Mouse (Mus musculus) right cerebral cortex, postnatal 14 days (tissue): ENCODE results near the gene Ghitm.
"Not testable (repeated sequence)": the region's sequence is repeated elsewhere in the genome, so short reads cannot be mapped to it uniquely, and the experiment has no call there.

Source experiments
- DNase-seq: peaks from one replicate; pipeline ENCODE4 v3.0.0; 2022

Gene Ghitm

DNA sequence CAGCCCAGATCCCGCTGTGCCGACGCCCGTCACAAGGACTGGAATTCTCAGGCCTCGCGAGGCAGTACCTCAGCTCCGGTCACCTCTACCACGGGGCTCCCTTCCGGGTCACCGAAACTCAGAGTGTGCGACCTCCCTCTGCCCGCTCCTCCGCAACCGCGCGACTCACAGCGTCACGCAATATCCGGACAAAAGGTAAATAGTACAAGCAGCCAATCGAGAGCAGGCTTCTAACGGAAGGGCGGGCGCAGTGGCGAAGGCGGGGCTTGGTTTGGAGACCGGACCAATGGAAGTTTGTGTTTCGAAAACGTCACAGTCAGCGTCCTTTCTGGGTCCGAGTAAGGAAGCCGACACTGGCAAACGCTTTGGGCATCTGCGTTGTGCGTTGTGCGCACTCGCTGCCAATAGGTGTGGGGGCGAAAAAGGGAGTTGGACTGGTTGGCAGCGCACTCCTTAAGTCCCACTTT, at the start of gene Ghitm:
Gene Ghitm (minus strand): TSS at position 146 of the 467 bp plus-strand sequence.
- DNase-seq = peak; percentile 95

DNA sequence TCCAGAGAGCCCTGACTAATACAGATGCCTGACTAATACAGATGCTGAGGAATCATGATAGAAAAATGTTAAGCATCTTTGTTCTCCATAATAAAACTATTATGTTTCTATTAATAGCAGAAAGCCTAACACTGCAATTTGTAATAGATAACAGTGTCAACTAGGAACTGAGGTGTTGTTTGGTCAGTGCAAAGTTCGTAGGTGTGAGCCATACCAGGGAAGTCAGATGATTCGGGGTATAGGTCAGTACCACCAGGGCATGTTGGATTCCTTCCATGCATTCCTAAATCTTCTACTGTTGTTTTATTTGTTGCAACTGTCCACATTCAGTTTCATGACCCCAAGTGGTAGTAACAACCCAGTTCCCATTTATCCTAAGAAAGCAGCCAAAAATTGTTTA, 49.8 kb upstream of the Ghitm start:
- DNase-seq = no peak

- no peak for DNase-seq
Measured at GRCm38 (mm10) chr14:37174484-37174883, 39.4 kb upstream of the Ghitm start.

- DNase-seq = peak; percentile 17
Measured at GRCm38 (mm10) chr14:37165266-37165926, 30.3 kb upstream of the Ghitm start.

DNA sequence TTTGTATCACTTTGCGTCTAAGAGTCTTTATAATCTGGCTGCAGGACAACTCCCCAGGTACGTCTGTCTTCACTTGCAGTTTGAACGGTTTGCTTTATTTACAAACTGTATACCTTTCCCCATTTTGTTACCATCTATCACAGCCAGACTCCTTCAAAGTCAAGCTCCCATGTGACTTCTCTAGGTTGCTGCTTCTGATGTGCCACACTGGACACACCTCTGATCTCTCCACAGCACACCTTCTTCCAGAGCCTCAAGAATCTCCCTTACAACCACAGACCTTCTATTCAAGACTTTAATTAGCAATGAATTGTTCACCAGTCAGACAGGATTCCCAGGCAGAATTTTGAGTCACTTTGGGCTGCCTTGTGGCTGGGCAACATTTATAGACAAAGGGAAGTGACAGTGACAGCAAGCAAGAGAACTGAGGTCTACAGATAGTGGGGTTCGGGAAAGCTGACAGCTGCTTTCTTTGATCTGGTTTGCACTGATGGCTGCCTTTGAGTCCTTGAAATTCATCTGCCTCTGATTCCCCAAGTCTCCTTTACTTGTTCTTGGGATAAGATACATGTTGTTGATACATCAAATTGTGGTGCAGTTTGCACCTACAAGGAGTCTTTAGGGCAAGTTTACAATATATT, 29.4 kb upstream of the Ghitm start:
- no peak for DNase-seq

DNA sequence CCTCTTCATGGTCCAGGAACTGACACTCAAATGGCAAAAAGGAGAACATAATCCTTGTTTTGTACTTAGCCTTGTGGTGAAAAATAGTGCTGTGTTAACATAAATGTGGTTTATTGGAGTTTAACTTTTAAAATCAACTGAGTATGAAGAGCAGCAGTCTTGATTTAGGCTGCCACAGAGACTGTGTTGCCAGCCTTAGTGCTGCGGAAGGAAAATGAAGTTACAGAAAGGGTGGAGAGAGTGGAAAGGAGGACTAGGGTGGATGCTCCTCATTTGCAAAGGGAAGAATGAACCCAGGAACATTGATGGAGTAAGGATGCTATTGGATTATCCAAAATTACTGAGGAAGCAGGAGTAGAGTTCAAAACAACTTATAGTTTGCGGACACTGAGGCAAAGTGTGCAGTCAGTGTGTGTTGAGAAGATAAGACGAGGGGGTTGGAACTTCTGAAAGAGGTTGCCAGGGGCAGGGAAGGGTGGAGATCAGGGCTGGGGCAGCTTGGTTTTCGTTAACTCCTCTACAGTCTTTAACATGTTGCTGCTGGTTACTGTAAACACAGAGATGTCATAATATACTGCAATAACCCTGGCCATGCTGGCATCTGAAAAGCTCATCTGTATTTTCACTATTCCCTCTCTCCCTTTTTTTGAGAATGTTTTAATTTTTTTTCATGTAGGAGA, 28.3 kb upstream of the Ghitm start:
- no peak for DNase-seq

- no peak for DNase-seq
Measured at GRCm38 (mm10) chr14:37154391-37154790, 19.3 kb upstream of the Ghitm start.

DNA sequence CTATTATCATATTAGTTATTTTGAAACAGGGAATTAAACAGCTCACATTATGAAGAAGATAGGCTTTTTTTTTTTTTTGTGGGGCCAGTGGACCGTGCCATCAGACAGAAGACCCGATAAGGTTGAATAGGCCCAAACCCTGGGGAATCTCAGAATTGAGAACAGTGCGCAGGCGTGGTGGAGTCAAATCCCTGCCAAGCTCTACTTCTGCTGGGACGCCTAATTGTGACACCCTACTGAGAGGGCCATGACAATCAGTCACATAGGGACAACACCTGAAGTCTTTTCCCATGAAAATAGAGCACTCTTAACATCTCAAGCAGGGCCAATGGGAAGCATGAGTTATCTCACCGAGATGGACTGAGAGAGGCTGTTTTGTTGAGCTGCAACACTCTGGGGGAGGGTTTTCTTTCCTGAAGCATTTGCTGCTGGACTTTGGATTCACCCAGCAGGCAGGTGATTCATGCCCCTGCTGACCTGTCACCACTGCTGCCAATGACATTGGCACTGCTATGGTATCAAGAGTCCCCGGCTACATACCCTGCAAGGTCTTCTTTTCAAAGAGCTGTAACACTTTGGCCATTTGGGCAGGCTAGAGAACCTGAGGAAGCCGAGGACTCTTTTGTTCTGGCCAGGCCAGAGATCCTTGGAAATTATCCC, 4.1 kb upstream of the Ghitm start:
- no peak for DNase-seq

GRCm38 (mm10) chr14:37137596-37137995, 2.5 kb upstream of the Ghitm start:
- DNase-seq = not testable (repeated sequence)

GRCm38 (mm10) chr14:37136110-37136509, 1.0 kb upstream of the Ghitm start:
- DNase-seq = no peak

GRCm38 (mm10) chr14:37135671-37136070, 599 bp upstream of the Ghitm start:
- DNase-seq = no peak

GRCm38 (mm10) chr14:37134304-37135126, 557 bp downstream of the Ghitm start:
- no peak for DNase-seq

- DNase-seq = peak; percentile 55
Measured at GRCm38 (mm10) chr14:37127652-37128051, 7.4 kb downstream of the Ghitm start.

GRCm38 (mm10) chr14:37119233-37119632, 15.8 kb downstream of the Ghitm start:
- no peak for DNase-seq

DNA sequence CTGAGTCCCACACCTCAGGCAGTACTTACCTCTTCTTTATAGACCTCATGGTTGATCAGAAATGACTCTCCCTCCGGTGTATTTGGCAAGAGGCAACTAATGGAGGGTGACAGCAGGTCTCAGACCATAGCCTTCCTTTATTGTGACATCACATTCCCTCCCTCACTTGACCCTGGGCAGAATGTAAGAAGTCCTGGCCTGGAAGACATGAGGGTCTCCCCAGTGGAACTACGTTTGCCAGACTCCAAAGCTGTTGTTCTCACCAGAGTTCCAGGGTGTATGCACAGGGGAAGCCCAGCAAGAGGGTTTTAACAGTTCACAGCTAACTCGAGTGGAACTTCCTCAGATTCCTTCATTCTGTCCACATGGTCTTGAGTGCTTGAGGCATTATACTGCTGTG, 21.1 kb downstream of the Ghitm start, which contains the start of gene 2610528A11Rik:
Gene 2610528A11Rik (minus strand): TSS at position 101 of the 400 bp plus-strand sequence.
- DNase-seq = no peak

DNA sequence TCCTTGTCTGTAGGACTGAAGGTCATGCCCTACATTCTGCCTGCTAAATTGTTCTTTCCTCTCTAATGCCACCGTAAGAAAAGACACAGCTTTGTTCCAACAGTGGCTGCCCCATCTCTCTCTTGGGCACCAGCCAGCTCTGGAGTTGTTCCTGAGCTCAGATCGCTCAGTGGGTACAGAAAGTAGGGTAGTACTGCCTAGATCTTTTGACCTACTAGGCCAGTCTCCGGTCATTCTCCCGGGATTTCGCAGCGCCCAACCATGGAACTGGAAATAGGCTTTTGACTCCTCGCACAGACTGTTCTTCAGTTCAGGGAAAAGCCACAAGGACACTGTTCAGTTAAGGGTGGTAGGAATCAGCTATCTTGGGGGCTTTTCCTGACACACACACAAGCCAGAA, 22.1 kb downstream of the Ghitm start:
- DNase-seq = peak; percentile 7

GRCm38 (mm10) chr14:37111371-37111770, 23.7 kb downstream of the Ghitm start:
- no peak for DNase-seq

- no peak for DNase-seq
Measured at GRCm38 (mm10) chr14:37110456-37110855, 24.6 kb downstream of the Ghitm start.

GRCm38 (mm10) chr14:37109975-37110374, 25.1 kb downstream of the Ghitm start:
- DNase-seq = no peak

- no peak for DNase-seq
Measured at GRCm38 (mm10) chr14:37109460-37109859, 25.6 kb downstream of the Ghitm start.

GRCm38 (mm10) chr14:37105846-37106245, 29.2 kb downstream of the Ghitm start:
- DNase-seq = no peak

DNA sequence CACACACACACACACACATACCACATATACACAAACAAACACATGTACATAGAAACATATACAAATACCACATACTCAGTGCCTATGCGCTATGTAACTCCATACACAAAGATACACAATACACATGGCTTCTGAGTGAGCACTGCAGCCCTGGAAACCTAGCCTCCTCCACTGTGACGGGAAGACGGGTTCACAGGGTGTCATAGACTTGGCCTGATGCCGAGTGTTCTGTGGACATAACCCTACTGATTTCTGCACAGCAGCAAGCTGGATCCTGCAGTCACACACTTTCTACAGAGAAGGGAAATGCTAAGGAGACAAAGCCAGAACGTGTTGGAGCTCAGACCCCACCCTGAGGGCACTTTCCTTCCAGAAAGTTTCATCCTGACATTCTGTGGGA, 30.3 kb downstream of the Ghitm start:
- no peak for DNase-seq
